Mouse (Mus musculus): ENCODE measurements around the gene 4933402D24Rik. TPM values are rescaled to one million over a fixed set of nuclear protein-coding genes. Genes with fewer than 3 reads are reported as not detected.

The 4933402D24Rik gene
- polyA plus RNA-seq (2012; rRNA removed): not detected in 2 replicates

DNA sequence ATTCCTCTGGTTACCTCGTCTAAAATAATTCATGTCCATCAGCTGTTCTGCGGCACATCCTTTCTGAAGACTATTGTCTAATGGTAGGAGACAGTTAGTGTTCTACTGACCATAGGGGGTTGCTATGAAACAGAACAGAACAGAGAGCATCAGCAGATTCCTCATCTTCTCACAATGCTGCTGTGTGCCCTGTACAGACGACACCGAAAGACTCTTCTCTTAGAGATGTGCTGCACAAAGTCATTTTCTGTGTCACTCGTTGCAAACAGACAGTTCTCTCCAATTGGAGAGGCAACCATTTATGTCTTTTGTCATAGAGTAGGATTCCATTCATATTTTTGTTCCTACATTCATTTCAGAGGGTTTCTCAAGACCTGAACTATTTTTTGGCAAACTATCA, at the start of gene 4933402D24Rik:
Gene 4933402D24Rik, minus strand, starts transcription at position 101 of the 400 bp plus-strand sequence.

DNA sequence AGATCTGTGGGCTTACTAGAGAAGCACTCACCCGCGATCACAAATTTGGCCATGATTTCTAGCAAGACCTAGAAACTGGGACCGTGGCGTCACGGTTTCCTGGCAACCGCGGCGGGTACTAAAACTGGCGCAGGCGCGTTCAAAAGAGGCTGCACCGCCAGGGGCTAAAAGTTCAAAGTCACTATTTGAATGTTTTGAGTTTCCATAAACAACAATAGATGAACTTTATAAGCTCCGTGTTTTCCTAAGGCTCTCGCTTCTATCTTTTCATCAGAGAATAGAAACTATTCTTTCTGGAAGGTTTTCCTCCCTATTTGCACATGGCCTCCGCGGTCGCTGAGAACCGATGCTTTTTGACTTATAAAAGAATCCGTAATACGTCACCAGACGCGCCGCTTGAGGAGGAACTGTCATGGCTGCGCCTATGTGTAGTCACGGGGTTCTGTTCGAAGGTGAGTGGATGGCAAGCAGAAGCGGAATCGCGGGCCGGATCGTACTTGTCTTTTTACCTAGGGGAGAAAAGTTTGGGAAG, 38.8 kb downstream of the 4933402D24Rik start, which contains the start of the genes Mdh1b and Fastkd2:
Gene Mdh1b, minus strand, starts transcription at position 79 of the 532 bp plus-strand sequence.
Gene Fastkd2, plus strand, starts transcription at position 375 of the 532 bp plus-strand sequence.

Other genes with a start within 250 kb of the 4933402D24Rik start
- gene Gm39653, start 153.3 kb downstream of the 4933402D24Rik start, polyA plus RNA-seq (2012; rRNA removed): not detected in 2 replicates
- gene Dytn, start 82.3 kb downstream of the 4933402D24Rik start, polyA plus RNA-seq (2012; rRNA removed): not detected in 2 replicates
- not detected in 2 replicates for gene Mdh1b, start 38.9 kb downstream of the 4933402D24Rik start, polyA plus RNA-seq (2012; rRNA removed)
- 1.2 and 2.0 TPM in 2 replicates for gene Fastkd2, start 38.7 kb downstream of the 4933402D24Rik start, polyA plus RNA-seq (2012; rRNA removed)